Mouse (Mus musculus) lung, postnatal 0 days (tissue): ENCODE data around the gene Reck.

Experiments
- CTCF ChIP-seq: IDR thresholded peaks from 2 replicates; pipeline ENCODE4 v1.5.1; 2016; ENCODE audit warnings: antibody characterized with exemption, mild to moderate bottlenecking
- EP300 ChIP-seq: IDR thresholded peaks from 2 replicates; pipeline ENCODE4 v1.6.1; 2016; ENCODE audit warnings: antibody characterized with exemption, mild to moderate bottlenecking, control low read depth

DNA sequence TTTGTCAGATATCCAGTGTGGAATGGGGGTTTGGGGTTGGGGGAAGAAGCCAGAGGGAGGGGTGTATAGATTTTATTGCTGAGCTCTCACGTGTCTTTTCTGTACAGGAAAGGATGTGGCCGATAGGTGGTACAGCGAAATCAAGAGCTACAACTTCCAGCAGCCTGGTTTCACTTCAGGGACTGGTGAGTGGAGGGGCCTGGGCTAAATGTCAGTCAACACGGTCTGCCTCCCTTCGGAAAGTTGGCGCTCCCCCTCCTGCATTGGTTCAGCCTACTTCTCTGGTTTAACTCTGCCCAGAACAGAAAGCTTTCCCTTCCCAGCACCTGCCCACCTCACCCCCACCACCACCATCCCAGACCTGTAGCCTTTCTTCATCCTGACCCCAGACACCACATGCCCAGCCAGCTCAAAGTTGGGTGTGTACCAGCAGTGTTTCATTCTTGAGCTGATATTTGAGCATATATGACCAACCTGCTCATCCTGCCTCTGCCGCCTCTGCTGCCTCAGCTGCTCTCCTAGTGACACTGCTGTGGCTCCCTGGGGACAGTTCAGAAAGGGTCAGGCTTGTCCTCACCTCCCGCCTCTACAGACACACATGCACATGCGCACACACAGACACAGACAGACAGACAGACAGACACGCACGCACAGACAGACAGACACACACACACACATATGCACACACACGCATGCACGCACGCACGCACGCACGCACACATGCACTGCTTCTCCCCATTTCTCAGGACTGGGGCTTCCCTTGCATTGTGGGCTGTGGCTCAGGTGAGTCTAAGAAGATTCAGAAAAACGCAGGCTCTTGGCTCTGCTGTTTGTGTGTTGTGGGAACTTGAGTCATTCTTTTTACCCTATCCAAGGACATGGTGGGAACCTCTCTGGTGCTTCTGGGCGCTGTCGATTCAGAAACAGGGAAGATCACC is 95.3 kb downstream of the Reck start:
- TF ChIP-seq CTCF (no peak), EP300 (no peak)
